ENCODE assay signal across 27 mouse cellular contexts in genomic region chr19:38688741-38689507, GRCm38 (mm10).
DNase-seq lines count a peak whose midpoint lies in the region; ATAC-seq and TF ChIP-seq lines count a peak whose summit lies in the region.
"Had no signal": no experiment of that assay in that cellular context is flagged by ENCODE, and none has a peak within 500 bp of the region (broad histone marks: within the 10 kb centered on the region; RNA-seq: fewer than 3 reads in every experiment).

No protein-coding gene starts in this region.

- in situ Hi-C loops in Patski (cut with MboI; ENCODE audit: low pct_unique_long_range_greater_than_20kb): no loop called here

- H3K4me3 ChIP-seq in gastrocnemius, adult 2 months: no peak overlapping the region
- H3K4me3 ChIP-seq: embryonic facial prominence, embryonic 12.5 days; embryonic facial prominence, embryonic 15.5 days; forebrain, embryonic 15.5 days; heart, embryonic 12.5 days; heart, embryonic 15.5 days had no signal

- DNase-seq in gastrocnemius, adult 2 months: no peak
- DNase-seq in gastrocnemius, postnatal 36 days: no peak
- DNase-seq in kidney, adult 9 months: peak; percentile 19
- no peak for DNase-seq in kidney, adult 11 months
- DNase-seq in Patski (ENCODE audit: low read depth, low spot score): no peak
- DNase-seq in brain, embryonic 14.5 days (ENCODE audit: low read depth): peak; percentile 7
- DNase-seq in left cerebral cortex, postnatal 36 days (ENCODE audit: low spot score in 2 of 2): no peak
- DNase-seq in left cerebral cortex, postnatal 25 days (ENCODE audit: low spot score in 2 of 2): no peak
- DNase-seq: adrenal gland, postnatal 10 days; adrenal gland, postnatal 36 days; cerebellum, adult 11 months; cerebellum, adult 2 months; cerebellum, adult 9-11 months; cerebellum, postnatal 25 days; gastrocnemius, postnatal 10 days; heart, adult 18-20 months; heart, postnatal 10 days; heart, postnatal 4 days had no signal

- ATAC-seq in Patski: peak; percentile 31
- ATAC-seq: forebrain, embryonic 15.5 days; hindbrain, postnatal 0 days; inflammation-experienced regulatory T-cells, adult 6 months; intestine, embryonic 16.5 days had no signal

- no peak for TF ChIP-seq POLR2A in brain, embryonic 14.5 days (IDR thresholded peaks at IDR 0.05; ENCODE audit: borderline replicate concordance, extremely low read depth, insufficient read depth, insufficient read length, poor library complexity, severe bottlenecking)

- CTCF ChIA-PET in Patski (lab: Charles Lee): no interaction called here

- no peaks in the 10 kb centered on the region for H3K27me3 ChIP-seq in Patski
- H3K27me3 ChIP-seq: embryonic facial prominence, embryonic 12.5 days; embryonic facial prominence, embryonic 15.5 days; forebrain, embryonic 15.5 days; heart, embryonic 12.5 days; heart, embryonic 15.5 days had no signal

- 0 out of 2 replicates have a peak overlapping the region, but pooled peaks have one; percentile 5 for H3K27ac ChIP-seq in gastrocnemius, adult 2 months
- H3K27ac ChIP-seq: embryonic facial prominence, embryonic 12.5 days; embryonic facial prominence, embryonic 15.5 days; forebrain, embryonic 15.5 days; heart, embryonic 15.5 days; hindbrain, embryonic 14.5 days; hindbrain, postnatal 0 days had no signal

- intact Hi-C loops in gastrocnemius, adult 2 months (cut with DNase I): no loop called here
- intact Hi-C loops in gastrocnemius, postnatal 36 days (cut with DNase I): no loop called here
- intact Hi-C loops in left cerebral cortex, postnatal 36 days (cut with DNase I): no loop called here
- intact Hi-C loops in left cerebral cortex, postnatal 25 days (cut with DNase I): no loop called here

- POLR2A ChIA-PET in Patski (lab: Charles Lee): no interaction called here

- TF ChIP-seq CTCF in gastrocnemius, adult 2 months (IDR thresholded peaks at IDR 0.05): no peak
- TF ChIP-seq CTCF in Patski (IDR thresholded peaks at IDR 0.05): no peak
- no peak for TF ChIP-seq CTCF in brain, embryonic 14.5 days (IDR thresholded peaks at IDR 0.05; ENCODE audit: borderline replicate concordance, extremely low read depth, insufficient read depth, insufficient read length)

Comparison
In these comparisons a context has a peak if more than half of its experiments do, and no peak if none do; other contexts are left out.
1. DNase-seq: peak in kidney, adult 9 months (single experiment) and brain, embryonic 14.5 days (single experiment); none in gastrocnemius, adult 2 months (single experiment), gastrocnemius, postnatal 36 days (0 of 2), kidney, adult 11 months (single experiment), Patski (single experiment), left cerebral cortex, postnatal 36 days (0 of 2) and left cerebral cortex, postnatal 25 days (0 of 2).